Mouse (Mus musculus): ENCODE measurements around the gene Fam171a1.

DNA sequence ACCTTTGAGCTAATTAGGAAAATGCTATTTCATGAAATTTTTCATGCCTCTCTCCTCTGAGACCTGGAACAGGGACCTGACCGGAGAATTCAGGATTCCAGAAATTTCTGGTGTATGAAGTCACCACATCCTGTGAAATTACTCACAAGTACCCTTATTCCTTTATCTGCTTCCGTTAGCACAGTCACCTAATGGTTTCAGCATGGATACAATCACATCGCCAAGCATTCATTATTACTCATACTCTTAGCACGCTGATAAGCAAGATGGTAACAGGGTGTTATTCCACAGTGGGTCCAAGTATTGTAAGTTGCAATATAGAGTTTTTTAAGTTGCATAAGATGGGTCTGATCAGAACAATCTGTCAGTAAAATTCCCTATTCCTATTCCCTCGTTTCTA, 125.2 kb downstream of the Fam171a1 start:
- TF ChIP-seq EP300 (IDR thresholded peaks at IDR 0.05; ENCODE audit: insufficient read depth, low read depth, low read length): no peak
- no peak for TF ChIP-seq POLR2A (IDR thresholded peaks at IDR 0.05; ENCODE audit: insufficient read depth, low read depth, low read length)
